Mouse (Mus musculus): ENCODE data around the gene Rab10.

DNA sequence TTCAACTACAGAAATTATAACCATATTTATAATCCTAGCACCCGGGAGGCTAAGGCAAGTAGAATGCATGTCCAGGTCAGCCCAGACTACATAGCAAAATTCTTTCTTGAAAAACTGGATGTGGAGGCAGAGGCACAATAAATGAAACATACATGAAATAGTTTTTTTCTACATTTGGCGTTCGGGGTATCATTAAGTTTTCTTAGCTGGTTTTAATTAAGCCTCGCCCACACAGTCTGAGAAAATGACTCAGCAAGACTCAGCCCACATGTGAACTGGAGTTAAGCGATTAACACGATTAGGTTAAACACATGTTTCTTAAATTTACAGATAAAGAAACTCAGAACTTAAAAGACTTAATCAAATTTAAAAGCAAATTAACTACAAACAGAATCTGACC is 24.4 kb downstream of the Rab10 start:
- TF ChIP-seq CTCF (IDR thresholded peaks at IDR 0.05; ENCODE audit: insufficient read depth, low read length) (no peak), POLR2A (IDR thresholded peaks at IDR 0.05; ENCODE audit: borderline replicate concordance, extremely low read depth, low read depth, low read length) (no peak)
